Mouse (Mus musculus) lung, adult 2 months (tissue): ENCODE results near the gene Gprc6a.

Source experiments
- CTCF ChIP-seq: fragments of 200-500 bp; IDR thresholded peaks from 2 replicates; pipeline ENCODE4 v1.5.1; 2011; ENCODE audit warnings: mild to moderate bottlenecking, low read length, control low read depth; ENCODE audit not compliant: insufficient read depth
- POLR2A ChIP-seq: fragments of 200-500 bp; IDR thresholded peaks from 2 replicates; pipeline ENCODE4 v1.6.1; 2011; ENCODE audit warnings: low read depth, mild to moderate bottlenecking, control low read depth, low read length, borderline replicate concordance; ENCODE audit errors: extremely low read depth

- TF ChIP-seq POLR2A (no peak), CTCF (no peak)
Observed at GRCm38 (mm10) chr10:51677548-51678250, 46.4 kb upstream of the Gprc6a start, which contains the start of gene Rfx6.
